Mouse (Mus musculus) liver, postnatal 0 days (tissue): ENCODE data around the gene Cdyl2. TPM values are rescaled to one million over a fixed set of nuclear protein-coding genes. Genes with fewer than 3 reads are reported as not detected.

Source experiments
- ATAC-seq: fragments of 200-750 bp; cut with Nextera tagmentation; 2 replicates; pipeline ENCODE4 v1.8.0; 2017; ENCODE audit warnings: mild to moderate bottlenecking, moderate library complexity
- DNase-seq: peaks from one replicate; pipeline ENCODE4 v3.0.0-alpha.2; 2016
- H3K27ac ChIP-seq: fragments of 300-500 bp; sonication (generic); 2 replicates; pipeline ENCODE4 v1.5.1; 2014; ENCODE audit warnings: antibody characterized with exemption, moderate library complexity, mild to moderate bottlenecking, low read depth
- H3K27me3 ChIP-seq: fragments of 300-500 bp; sonication (generic); 2 replicates; pipeline ENCODE4 v1.6.1; 2014; ENCODE audit warnings: low read length, control low read depth, mixed read lengths; ENCODE audit not compliant: insufficient read depth
- H3K36me3 ChIP-seq: fragments of 300-500 bp; sonication (generic); replicated peaks from 2 replicates; pipeline ENCODE4 v1.6.1; 2014; ENCODE audit warnings: mild to moderate bottlenecking, control low read depth, low read length, moderate library complexity, mixed read lengths; ENCODE audit not compliant: insufficient read depth
- H3K4me1 ChIP-seq: fragments of 300-500 bp; sonication (generic); 2 replicates; pipeline ENCODE4 v1.6.1; 2014; ENCODE audit warnings: antibody characterized with exemption, mild to moderate bottlenecking, control low read depth; ENCODE audit not compliant: insufficient read depth
- H3K4me2 ChIP-seq: fragments of 300-500 bp; sonication (generic); 2 replicates; pipeline ENCODE4 v1.6.1; 2014; ENCODE audit warnings: low read depth, mild to moderate bottlenecking, low read length, moderate library complexity, mixed read lengths
- H3K4me3 ChIP-seq: fragments of 300-500 bp; sonication (generic); 2 replicates; pipeline ENCODE4 v1.5.1; 2014; ENCODE audit warnings: low read depth, low read length
- H3K9ac ChIP-seq: fragments of 300-500 bp; sonication (generic); replicated peaks from 2 replicates; pipeline ENCODE4 v1.6.1; 2014; ENCODE audit warnings: mild to moderate bottlenecking, moderate library complexity
- H3K9me3 ChIP-seq: fragments of 300-500 bp; sonication (generic); 2 replicates; pipeline ENCODE4 v1.6.1; 2016; ENCODE audit warnings: mild to moderate bottlenecking, control low read depth, low read length, mixed read lengths
- CTCF ChIP-seq: sonication (generic); IDR thresholded peaks from 2 replicates; pipeline ENCODE4 v1.5.1; 2016; ENCODE audit warnings: antibody characterized with exemption, low read depth
- EP300 ChIP-seq: IDR thresholded peaks from 2 replicates; pipeline ENCODE4 v1.6.1; 2016; ENCODE audit warnings: antibody characterized with exemption, low read depth, mild to moderate bottlenecking
- WGBS: fragments of 180-500 bp; shearing (Covaris S2); extraction: QIAGEN DNeasy Blood & Tissue Kit; methylation state at CpG from one replicate; pipeline ENCODE4 v1.1.7; 2014; ENCODE audit not compliant: insufficient replicate concordance; 5-methylcytosine and 5-hydroxymethylcytosine counted together
- polyA plus RNA-seq: library from polyadenylated mRNA; unstranded; fragments of >200 nt; fragmentation: Nextera tagmentation; extraction: Ambion mirVana; gene quantifications from 2 replicates; pipeline ENCODE4 v1.2.1, GENCODE M21; 2015

The Cdyl2 gene
- polyA plus RNA-seq, 1 experiment from 2014 or later: 2.3 TPM

DNA sequence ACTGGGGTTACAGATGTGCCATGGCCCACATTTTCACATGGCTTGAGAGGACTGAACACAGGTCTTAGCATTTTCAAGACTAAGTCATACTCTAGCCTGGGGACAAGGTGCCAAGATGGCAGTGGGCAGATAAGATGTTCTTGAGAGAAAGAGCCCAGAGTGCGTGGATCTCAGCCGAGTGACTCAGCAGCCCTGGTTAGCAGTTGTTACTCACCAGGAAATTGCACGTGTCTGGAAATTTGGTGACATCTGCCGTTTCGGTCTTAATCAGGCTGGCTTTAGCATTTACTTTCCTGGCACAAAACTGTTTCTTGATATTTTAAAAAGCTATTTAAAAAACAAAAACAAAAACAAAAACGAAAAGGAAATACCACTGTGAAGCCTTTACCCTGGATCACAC lies 180.5 kb downstream of the Cdyl2 start:
- Histone ChIP-seq H3K36me3 (no peaks in the 10 kb centered on the region), H3K9me3 (peaks cover 2% of the 10 kb centered on the region; the same call in 1 of the 2 replicates), H3K27ac (no peak overlapping the region), H3K27me3 (no peaks in the 10 kb centered on the region), H3K4me1 (no peaks in the 10 kb centered on the region), H3K4me3 (no peak overlapping the region), H3K9ac (no peak overlapping the region), H3K4me2 (no peak overlapping the region)
- DNase-seq: no peak
- 53% methylated on average over 6 of the region's 6 CpGs for WGBS
- no peak for ATAC-seq
- no peak for TF ChIP-seq CTCF

- H3K9ac ChIP-seq: no peak overlapping the region
- no peak overlapping the region for H3K4me3 ChIP-seq
- DNase-seq (no peak), ATAC-seq (no peak)
- no peaks in the 10 kb centered on the region for H3K36me3 ChIP-seq
- no peaks in the 10 kb centered on the region for H3K27me3 ChIP-seq
- H3K27ac ChIP-seq: no peak overlapping the region
- TF ChIP-seq EP300 (no peak), CTCF (no peak)
- 33% methylated on average over 1 of the region's 1 CpGs for WGBS
- H3K4me2 ChIP-seq: no peak overlapping the region
- H3K9me3 ChIP-seq: no peaks in the 10 kb centered on the region
- H3K4me1 ChIP-seq: peaks cover 5% of the 10 kb centered on the region; the same call in 1 of the 2 replicates
These were observed 189.4 kb downstream of the Cdyl2 start for GRCm38 (mm10) chr8:116543366-116543765.

GRCm38 (mm10) chr8:116542842-116543241 lies 189.9 kb downstream of the Cdyl2 start:
- 73% methylated on average over 5 of the region's 5 CpGs for WGBS
- Histone ChIP-seq H3K9ac (no peak overlapping the region), H3K27me3 (no peaks in the 10 kb centered on the region), H3K4me3 (no peak overlapping the region), H3K9me3 (no peaks in the 10 kb centered on the region), H3K36me3 (no peaks in the 10 kb centered on the region), H3K4me2 (no peak overlapping the region), H3K4me1 (peaks cover 5% of the 10 kb centered on the region; the same call in 1 of the 2 replicates), H3K27ac (no peak overlapping the region)
- DNase-seq (no peak), ATAC-seq (no peak)
- TF ChIP-seq EP300 (no peak), CTCF (no peak)

DNA sequence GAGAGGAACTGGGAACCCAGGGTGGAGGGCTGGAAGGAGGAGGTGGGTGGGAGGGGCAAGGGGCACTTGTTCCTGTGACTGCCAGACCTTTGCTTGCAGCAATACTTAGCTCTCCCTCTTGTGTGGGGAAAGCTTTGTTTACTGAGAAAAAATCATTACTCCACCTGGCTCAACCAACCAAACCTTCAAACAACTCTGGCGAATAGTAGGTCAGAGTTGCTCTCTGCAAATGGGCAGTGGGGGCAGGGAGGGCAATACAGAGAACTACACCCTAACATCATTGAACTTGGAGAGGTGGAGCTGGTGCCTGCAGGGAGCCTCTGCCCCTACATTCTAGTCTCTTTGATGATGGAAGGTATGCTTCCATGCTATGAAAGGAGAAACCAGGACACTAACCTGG lies 192.7 kb downstream of the Cdyl2 start:
- 57% methylated on average over 1 of the region's 1 CpGs for WGBS
- Histone ChIP-seq H3K27me3 (no peaks in the 10 kb centered on the region), H3K36me3 (no peaks in the 10 kb centered on the region), H3K27ac (no peak overlapping the region), H3K4me2 (no peak overlapping the region), H3K9me3 (no peaks in the 10 kb centered on the region), H3K4me3 (no peak overlapping the region), H3K9ac (no peak overlapping the region), H3K4me1 (peaks cover 5% of the 10 kb centered on the region; the same call in 1 of the 2 replicates)
- DNase-seq: peak; percentile 62
- peak; percentile 94 for ATAC-seq
- TF ChIP-seq EP300: no peak
- TF ChIP-seq CTCF: no peak

DNA sequence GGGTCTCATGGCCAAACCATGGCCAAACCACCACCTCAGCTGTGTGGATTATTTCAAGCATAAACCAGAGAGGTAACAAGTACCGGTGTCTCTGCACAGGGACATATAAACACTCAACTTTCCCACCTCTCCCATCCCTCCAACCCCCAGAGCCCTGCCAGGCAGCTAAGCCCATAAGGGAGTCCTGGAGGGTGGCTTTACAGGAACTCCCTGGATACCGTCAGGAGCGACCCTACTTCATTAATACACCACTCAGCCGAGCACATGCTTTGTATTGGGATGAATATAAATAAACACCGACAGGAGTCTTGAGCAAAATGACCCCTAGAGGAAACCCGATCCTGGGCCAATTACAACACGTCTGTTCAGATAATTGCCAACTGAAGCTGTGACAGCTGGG lies 194.0 kb downstream of the Cdyl2 start:
- Histone ChIP-seq H3K27me3 (no peaks in the 10 kb centered on the region), H3K27ac (no peak overlapping the region), H3K4me3 (no peak overlapping the region), H3K4me2 (no peak overlapping the region), H3K36me3 (no peaks in the 10 kb centered on the region), H3K9ac (no peak overlapping the region), H3K4me1 (peaks cover 5% of the 10 kb centered on the region; the same call in 1 of the 2 replicates), H3K9me3 (no peaks in the 10 kb centered on the region; the same call in 1 of the 2 replicates)
- TF ChIP-seq CTCF: no peak
- TF ChIP-seq EP300: no peak
- no peak for DNase-seq
- no peak for ATAC-seq
- WGBS: 59% methylated on average over 7 of the region's 7 CpGs

- H3K4me2 ChIP-seq: no peak overlapping the region
- H3K4me1 ChIP-seq: peaks cover 5% of the 10 kb centered on the region; the same call in 1 of the 2 replicates
- no peaks in the 10 kb centered on the region for H3K36me3 ChIP-seq
- no peak overlapping the region for H3K4me3 ChIP-seq
- H3K27ac ChIP-seq: no peak overlapping the region
- DNase-seq: no peak
- no peak for ATAC-seq
- H3K9me3 ChIP-seq: peaks cover 2% of the 10 kb centered on the region; the same call in 1 of the 2 replicates
- TF ChIP-seq EP300 (no peak), CTCF (no peak)
- H3K27me3 ChIP-seq: no peaks in the 10 kb centered on the region
- 67% methylated on average over 5 of the region's 5 CpGs for WGBS
- H3K9ac ChIP-seq: no peak overlapping the region
These were observed 196.0 kb downstream of the Cdyl2 start for GRCm38 (mm10) chr8:116536786-116537185.

DNA sequence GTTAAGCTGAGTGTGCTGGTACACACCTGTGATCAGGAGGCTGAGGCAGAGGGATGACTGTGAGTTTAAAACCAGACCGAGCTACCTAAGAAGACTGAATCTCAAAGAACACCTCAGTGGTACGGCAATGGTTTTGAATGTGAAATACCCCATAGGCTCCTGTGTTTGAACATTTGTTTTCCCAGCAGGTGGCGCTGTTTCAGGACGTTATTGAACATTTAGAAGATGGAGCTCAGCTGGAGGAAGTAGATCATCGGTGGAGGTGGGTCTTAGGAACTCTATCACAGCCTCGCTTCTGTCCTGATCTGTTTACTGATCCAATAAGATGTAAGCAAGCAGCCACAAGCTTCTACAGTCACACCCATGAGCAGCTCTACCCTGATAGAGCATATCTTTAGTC lies 199.7 kb downstream of the Cdyl2 start:
- no peak for ATAC-seq
- Histone ChIP-seq H3K27ac (no peak overlapping the region), H3K4me3 (no peak overlapping the region), H3K9me3 (peaks cover 2% of the 10 kb centered on the region; the same call in 1 of the 2 replicates), H3K9ac (no peak overlapping the region), H3K36me3 (no peaks in the 10 kb centered on the region), H3K4me2 (no peak overlapping the region), H3K27me3 (no peaks in the 10 kb centered on the region), H3K4me1 (no peaks in the 10 kb centered on the region)
- DNase-seq: no peak
- 64% methylated on average over 6 of the region's 6 CpGs for WGBS
- TF ChIP-seq CTCF (peak; percentile 23; the same call in 1 of the 2 replicates), EP300 (no peak)
